Mouse (Mus musculus): Measurements from ENCODE around the gene Gm4792. TPM values are rescaled to one million over a fixed set of nuclear protein-coding genes. Genes with fewer than 3 reads are reported as not detected.

Gene Gm4792
- not detected in 2 replicates for polyA plus RNA-seq (2014; fragmentation: Nextera tagmentation; extraction: Ambion mirVana)

- no peaks in the 10 kb centered on the region for H3K36me3 ChIP-seq (ENCODE audit: control insufficient read depth, insufficient read depth, low read length)
- H3K27ac ChIP-seq (replicated peaks; ENCODE audit: low read depth, low read length): no peak within 1 kb of the TSS
- H3K4me3 ChIP-seq (ENCODE audit: low read depth, low read length): no peak within 1 kb of the TSS
- H3K4me1 ChIP-seq (ENCODE audit: control insufficient read depth, insufficient read depth, low read length): peaks cover 3% of the 10 kb centered on the region; the same call in 1 of the 2 replicates
- WGBS: 34% methylated on average over 3 of the region's 3 CpGs
- H3K9me3 ChIP-seq (ENCODE audit: control insufficient read depth, low read length): no peaks in the 10 kb centered on the region
- no peak within 1 kb of the TSS for H3K4me2 ChIP-seq (ENCODE audit: low read depth, severe bottlenecking)
- H3K9ac ChIP-seq (ENCODE audit: low read length): no peak within 1 kb of the TSS
- no peaks in the 10 kb centered on the region for H3K27me3 ChIP-seq (ENCODE audit: control insufficient read depth, insufficient read depth, low read length)
- no peak for DNase-seq (ENCODE audit: low spot score)
- no peak for ATAC-seq (ENCODE audit: insufficient number of reproducible peaks, low FRiP score, low TSS enrichment, low read depth)
Observed at GRCm38 (mm10) chr10:94298471-94298870, at the start of gene Gm4792. Gene Gm4792, minus strand, starts transcription at chr10:94298703.

- WGBS: 93% methylated on average over 10 of the region's 10 CpGs
- Histone ChIP-seq H3K9ac (ENCODE audit: low read length) (no peak overlapping the region), H3K36me3 (ENCODE audit: control insufficient read depth, insufficient read depth, low read length) (no peaks in the 10 kb centered on the region), H3K4me2 (ENCODE audit: low read depth, severe bottlenecking) (no peak overlapping the region), H3K27ac (replicated peaks; ENCODE audit: low read depth, low read length) (no peak overlapping the region), H3K4me1 (ENCODE audit: control insufficient read depth, insufficient read depth, low read length) (no peaks in the 10 kb centered on the region), H3K9me3 (ENCODE audit: control insufficient read depth, low read length) (no peaks in the 10 kb centered on the region), H3K4me3 (ENCODE audit: low read depth, low read length) (no peak overlapping the region), H3K27me3 (ENCODE audit: control insufficient read depth, insufficient read depth, low read length) (no peaks in the 10 kb centered on the region)
- ATAC-seq (ENCODE audit: insufficient number of reproducible peaks, low FRiP score, low TSS enrichment, low read depth) (no peak), DNase-seq (ENCODE audit: low spot score) (no peak)
Observed at GRCm38 (mm10) chr10:94347959-94348358, 49.5 kb upstream of the Gm4792 start.

- Histone ChIP-seq H3K27me3 (ENCODE audit: control insufficient read depth, insufficient read depth, low read length) (no peaks in the 10 kb centered on the region), H3K27ac (replicated peaks; ENCODE audit: low read depth, low read length) (no peak overlapping the region), H3K9ac (ENCODE audit: low read length) (no peak overlapping the region), H3K4me1 (ENCODE audit: control insufficient read depth, insufficient read depth, low read length) (no peaks in the 10 kb centered on the region), H3K36me3 (ENCODE audit: control insufficient read depth, insufficient read depth, low read length) (no peaks in the 10 kb centered on the region), H3K4me3 (ENCODE audit: low read depth, low read length) (no peak overlapping the region), H3K9me3 (ENCODE audit: control insufficient read depth, low read length) (no peaks in the 10 kb centered on the region), H3K4me2 (ENCODE audit: low read depth, severe bottlenecking) (no peak overlapping the region)
- no peak for DNase-seq (ENCODE audit: low spot score)
- no peak for ATAC-seq (ENCODE audit: insufficient number of reproducible peaks, low FRiP score, low TSS enrichment, low read depth)
- WGBS: 78% methylated on average over 10 of the region's 10 CpGs
Observed at GRCm38 (mm10) chr10:94347296-94347695, 48.8 kb upstream of the Gm4792 start.

- Histone ChIP-seq H3K9me3 (ENCODE audit: control insufficient read depth, low read length) (no peaks in the 10 kb centered on the region), H3K4me2 (ENCODE audit: low read depth, severe bottlenecking) (no peak overlapping the region), H3K27ac (replicated peaks; ENCODE audit: low read depth, low read length) (no peak overlapping the region), H3K4me3 (ENCODE audit: low read depth, low read length) (no peak overlapping the region), H3K27me3 (ENCODE audit: control insufficient read depth, insufficient read depth, low read length) (no peaks in the 10 kb centered on the region), H3K4me1 (ENCODE audit: control insufficient read depth, insufficient read depth, low read length) (no peaks in the 10 kb centered on the region), H3K9ac (ENCODE audit: low read length) (no peak overlapping the region), H3K36me3 (ENCODE audit: control insufficient read depth, insufficient read depth, low read length) (no peaks in the 10 kb centered on the region)
- DNase-seq (ENCODE audit: low spot score) (no peak), ATAC-seq (ENCODE audit: insufficient number of reproducible peaks, low FRiP score, low TSS enrichment, low read depth) (no peak)
- 88% methylated on average over 7 of the region's 7 CpGs for WGBS
Observed at GRCm38 (mm10) chr10:94346596-94346995, 48.1 kb upstream of the Gm4792 start.

GRCm38 (mm10) chr10:94345509-94346252 lies 47.2 kb upstream of the Gm4792 start:
- no peak overlapping the region for H3K27ac ChIP-seq (replicated peaks; ENCODE audit: low read depth, low read length)
- no peak overlapping the region for H3K4me2 ChIP-seq (ENCODE audit: low read depth, severe bottlenecking)
- DNase-seq (ENCODE audit: low spot score): no peak
- 89% methylated on average over 7 of the region's 7 CpGs for WGBS
- no peak for ATAC-seq (ENCODE audit: insufficient number of reproducible peaks, low FRiP score, low TSS enrichment, low read depth)
- no peaks in the 10 kb centered on the region for H3K27me3 ChIP-seq (ENCODE audit: control insufficient read depth, insufficient read depth, low read length)
- no peaks in the 10 kb centered on the region for H3K36me3 ChIP-seq (ENCODE audit: control insufficient read depth, insufficient read depth, low read length)
- no peaks in the 10 kb centered on the region for H3K4me1 ChIP-seq (ENCODE audit: control insufficient read depth, insufficient read depth, low read length)
- H3K4me3 ChIP-seq (ENCODE audit: low read depth, low read length): no peak overlapping the region
- H3K9me3 ChIP-seq (ENCODE audit: control insufficient read depth, low read length): no peaks in the 10 kb centered on the region
- no peak overlapping the region for H3K9ac ChIP-seq (ENCODE audit: low read length)

- 52% methylated on average over 21 of the region's 22 CpGs for WGBS
- no peak for DNase-seq (ENCODE audit: low spot score)
Observed at GRCm38 (mm10) chr10:94344631-94345417, 46.3 kb upstream of the Gm4792 start.

GRCm38 (mm10) chr10:94343581-94343980 lies 45.1 kb upstream of the Gm4792 start:
- H3K27me3 ChIP-seq (ENCODE audit: control insufficient read depth, insufficient read depth, low read length): no peaks in the 10 kb centered on the region
- H3K9ac ChIP-seq (ENCODE audit: low read length): no peak overlapping the region
- DNase-seq (ENCODE audit: low spot score) (no peak), ATAC-seq (ENCODE audit: insufficient number of reproducible peaks, low FRiP score, low TSS enrichment, low read depth) (no peak)
- no peak overlapping the region for H3K4me3 ChIP-seq (ENCODE audit: low read depth, low read length)
- no peaks in the 10 kb centered on the region for H3K9me3 ChIP-seq (ENCODE audit: control insufficient read depth, low read length)
- H3K27ac ChIP-seq (replicated peaks; ENCODE audit: low read depth, low read length): no peak overlapping the region
- H3K4me1 ChIP-seq (ENCODE audit: control insufficient read depth, insufficient read depth, low read length): no peaks in the 10 kb centered on the region
- 85% methylated on average over 7 of the region's 7 CpGs for WGBS
- H3K36me3 ChIP-seq (ENCODE audit: control insufficient read depth, insufficient read depth, low read length): no peaks in the 10 kb centered on the region
- H3K4me2 ChIP-seq (ENCODE audit: low read depth, severe bottlenecking): no peak overlapping the region

More at GRCm38 (mm10) chr10:94344631-94345417, 46.3 kb upstream of the Gm4792 start:
- no peak for ATAC-seq (ENCODE audit: insufficient number of reproducible peaks, low FRiP score, low TSS enrichment, low read depth)
- no peak overlapping the region for H3K9ac ChIP-seq (ENCODE audit: low read length)
- no peak overlapping the region for H3K27ac ChIP-seq (replicated peaks; ENCODE audit: low read depth, low read length)
- H3K4me3 ChIP-seq (ENCODE audit: low read depth, low read length): no peak overlapping the region
- no peak overlapping the region for H3K4me2 ChIP-seq (ENCODE audit: low read depth, severe bottlenecking)
- no peaks in the 10 kb centered on the region for H3K4me1 ChIP-seq (ENCODE audit: control insufficient read depth, insufficient read depth, low read length)
- no peaks in the 10 kb centered on the region for H3K27me3 ChIP-seq (ENCODE audit: control insufficient read depth, insufficient read depth, low read length)
- H3K36me3 ChIP-seq (ENCODE audit: control insufficient read depth, insufficient read depth, low read length): no peaks in the 10 kb centered on the region
- H3K9me3 ChIP-seq (ENCODE audit: control insufficient read depth, low read length): no peaks in the 10 kb centered on the region

GRCm38 (mm10) chr10:94342256-94342655 lies 43.8 kb upstream of the Gm4792 start:
- ATAC-seq (ENCODE audit: insufficient number of reproducible peaks, low FRiP score, low TSS enrichment, low read depth) (no peak), DNase-seq (ENCODE audit: low spot score) (no peak)
- no peaks in the 10 kb centered on the region for H3K9me3 ChIP-seq (ENCODE audit: control insufficient read depth, low read length)
- H3K4me2 ChIP-seq (ENCODE audit: low read depth, severe bottlenecking): no peak overlapping the region
- no peaks in the 10 kb centered on the region for H3K36me3 ChIP-seq (ENCODE audit: control insufficient read depth, insufficient read depth, low read length)
- H3K27me3 ChIP-seq (ENCODE audit: control insufficient read depth, insufficient read depth, low read length): no peaks in the 10 kb centered on the region
- H3K4me1 ChIP-seq (ENCODE audit: control insufficient read depth, insufficient read depth, low read length): no peaks in the 10 kb centered on the region
- H3K9ac ChIP-seq (ENCODE audit: low read length): no peak overlapping the region
- 68% methylated on average over 7 of the region's 7 CpGs for WGBS
- no peak overlapping the region for H3K27ac ChIP-seq (replicated peaks; ENCODE audit: low read depth, low read length)
- H3K4me3 ChIP-seq (ENCODE audit: low read depth, low read length): no peak overlapping the region
